Mouse (Mus musculus) brain, embryonic 14.5 days (tissue): Measurements from ENCODE around the gene Rac2.

ENCODE experiments used
- CTCF ChIP-seq: fragments of 200-500 bp; IDR thresholded peaks from 2 replicates; pipeline ENCODE4 v1.5.1; 2012; ENCODE audit warnings: inconsistent platforms, mild to moderate bottlenecking, moderate library complexity, borderline replicate concordance; ENCODE audit not compliant: insufficient read depth, insufficient read length; ENCODE audit errors: extremely low read depth
- POLR2A ChIP-seq: fragments of 200-500 bp; IDR thresholded peaks from 2 replicates; pipeline ENCODE4 v1.6.1; 2012; ENCODE audit warnings: mild to moderate bottlenecking, inconsistent platforms, borderline replicate concordance; ENCODE audit not compliant: poor library complexity, insufficient read depth, insufficient read length, severe bottlenecking; ENCODE audit errors: extremely low read depth

- TF ChIP-seq POLR2A (no peak), CTCF (no peak)
These were observed 39.2 kb downstream of the Rac2 start for GRCm38 (mm10) chr15:78533346-78533835.
